Mouse (Mus musculus) heart, adult 2 months (tissue): ENCODE measurements around the gene Mllt3.

Source experiments
- CTCF ChIP-seq: fragments of 200-600 bp; IDR thresholded peaks from 2 replicates; pipeline ENCODE4 v1.8.1; 2022; ENCODE audit warnings: antibody characterized with exemption, mild to moderate bottlenecking, moderate library complexity
- EP300 ChIP-seq: fragments of 200-500 bp; IDR thresholded peaks from 2 replicates; pipeline ENCODE4 v1.6.1; 2011; ENCODE audit warnings: low read depth, low read length, control low read depth; ENCODE audit not compliant: insufficient read depth
- POLR2A ChIP-seq: fragments of 200-500 bp; IDR thresholded peaks from 2 replicates; pipeline ENCODE4 v1.6.1; 2011; ENCODE audit warnings: mild to moderate bottlenecking, low read depth, low read length, control low read depth; ENCODE audit not compliant: insufficient read depth

DNA sequence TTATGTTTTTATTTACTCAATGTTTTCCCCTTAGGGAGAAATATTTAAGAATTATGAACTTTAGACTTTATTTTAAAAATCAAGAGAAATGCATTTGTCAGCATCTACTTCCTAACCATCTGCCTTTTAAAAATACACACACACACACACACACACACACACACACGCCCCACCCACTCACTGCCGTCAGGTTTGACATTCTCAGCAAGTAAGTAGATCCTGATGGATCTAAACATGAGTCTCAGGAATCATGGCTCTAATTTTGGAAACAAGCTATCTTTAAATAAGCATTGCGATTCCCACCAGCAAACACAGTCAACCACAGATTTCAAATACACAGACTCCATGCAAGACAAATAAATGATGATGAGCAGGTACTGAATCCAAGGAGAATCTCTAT, 229.9 kb downstream of the Mllt3 start:
- no peak for TF ChIP-seq CTCF
- TF ChIP-seq POLR2A, result no peak
- TF ChIP-seq EP300, result no peak
